Mouse (Mus musculus): ENCODE data around the gene Trabd. TPM values are rescaled to one million over a fixed set of nuclear protein-coding genes. Genes with fewer than 3 reads are reported as not detected.

Trabd gene
- polyA plus RNA-seq, 1 experiment from 2014 or later, result 44.4 TPM

DNA sequence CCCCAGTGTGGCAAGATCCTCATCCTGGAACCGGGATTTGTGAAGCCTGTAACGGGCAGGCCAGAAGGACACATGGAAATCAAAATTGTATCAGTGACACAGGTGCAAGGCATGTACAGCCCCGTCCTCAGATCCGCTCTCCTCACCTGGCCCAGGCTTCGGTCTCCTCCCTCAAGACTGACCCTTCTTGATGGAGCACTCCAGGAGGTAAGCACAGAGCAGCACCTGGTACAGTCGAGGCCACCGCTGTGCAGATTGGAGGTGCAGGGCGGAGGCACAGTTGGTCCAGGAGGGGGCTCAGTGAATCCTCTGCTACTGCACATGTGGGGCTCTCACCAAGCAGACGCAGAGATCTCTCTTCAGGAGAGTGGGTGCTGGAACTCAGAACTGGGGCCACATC, 50.4 kb downstream of the Trabd start:
- Histone ChIP-seq H3K27me3 (replicated peaks; ENCODE audit: control insufficient read depth, insufficient read depth, low read length) (no peaks in the 10 kb centered on the region), H3K27ac (ENCODE audit: low read depth) (no peak overlapping the region), H3K9ac (ENCODE audit: low read length) (no peak overlapping the region), H3K4me3 (ENCODE audit: low read depth, low read length) (no peak overlapping the region), H3K4me2 (ENCODE audit: low read length) (no peak overlapping the region), H3K4me1 (replicated peaks; ENCODE audit: control insufficient read depth, insufficient read depth, low read length) (peaks cover 31% of the 10 kb centered on the region), H3K36me3 (ENCODE audit: control insufficient read depth, insufficient read depth, low read length) (peaks cover 11% of the 10 kb centered on the region; the same call in 1 of the 2 replicates), H3K9me3 (ENCODE audit: control insufficient read depth, low read length) (no peaks in the 10 kb centered on the region)
- ATAC-seq (replicated peaks; ENCODE audit: low FRiP score, low TSS enrichment, low read depth) (no peak), DNase-seq (ENCODE audit: low spot score) (no peak)
- WGBS, result 93% methylated on average over 9 of the region's 9 CpGs

DNA sequence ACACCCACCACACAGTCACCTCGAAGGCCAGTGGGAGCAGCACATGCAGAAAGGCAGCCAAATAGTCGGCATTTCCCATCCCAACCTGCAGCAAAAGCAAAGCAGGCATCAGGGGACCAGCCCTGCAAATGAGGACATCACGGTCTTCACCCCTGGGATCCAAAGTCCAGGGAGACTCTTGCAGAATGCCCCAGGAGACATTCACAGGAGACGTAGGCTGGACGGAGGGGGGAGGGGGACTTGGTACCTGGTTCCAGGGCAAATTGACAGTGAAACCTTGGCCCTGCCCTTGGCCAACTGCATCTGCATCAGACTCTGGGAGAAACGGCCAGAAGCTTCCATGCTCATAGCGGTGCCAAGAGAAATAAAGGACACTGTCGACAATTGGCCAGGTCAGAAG, 51.7 kb downstream of the Trabd start:
- Histone ChIP-seq H3K4me3 (ENCODE audit: low read depth, low read length) (no peak overlapping the region), H3K4me2 (ENCODE audit: low read length) (no peak overlapping the region), H3K9me3 (ENCODE audit: control insufficient read depth, low read length) (no peaks in the 10 kb centered on the region), H3K27ac (ENCODE audit: low read depth) (no peak overlapping the region), H3K27me3 (replicated peaks; ENCODE audit: control insufficient read depth, insufficient read depth, low read length) (no peaks in the 10 kb centered on the region), H3K36me3 (ENCODE audit: control insufficient read depth, insufficient read depth, low read length) (0 out of 2 replicates have a peak, but pooled peaks cover 11% of the 10 kb centered on the region), H3K9ac (ENCODE audit: low read length) (no peak overlapping the region), H3K4me1 (replicated peaks; ENCODE audit: control insufficient read depth, insufficient read depth, low read length) (peaks cover 22% of the 10 kb centered on the region)
- WGBS, result 87% methylated on average over 8 of the region's 8 CpGs
- DNase-seq (ENCODE audit: low spot score) (no peak), ATAC-seq (replicated peaks; ENCODE audit: low FRiP score, low TSS enrichment, low read depth) (no peak)

DNA sequence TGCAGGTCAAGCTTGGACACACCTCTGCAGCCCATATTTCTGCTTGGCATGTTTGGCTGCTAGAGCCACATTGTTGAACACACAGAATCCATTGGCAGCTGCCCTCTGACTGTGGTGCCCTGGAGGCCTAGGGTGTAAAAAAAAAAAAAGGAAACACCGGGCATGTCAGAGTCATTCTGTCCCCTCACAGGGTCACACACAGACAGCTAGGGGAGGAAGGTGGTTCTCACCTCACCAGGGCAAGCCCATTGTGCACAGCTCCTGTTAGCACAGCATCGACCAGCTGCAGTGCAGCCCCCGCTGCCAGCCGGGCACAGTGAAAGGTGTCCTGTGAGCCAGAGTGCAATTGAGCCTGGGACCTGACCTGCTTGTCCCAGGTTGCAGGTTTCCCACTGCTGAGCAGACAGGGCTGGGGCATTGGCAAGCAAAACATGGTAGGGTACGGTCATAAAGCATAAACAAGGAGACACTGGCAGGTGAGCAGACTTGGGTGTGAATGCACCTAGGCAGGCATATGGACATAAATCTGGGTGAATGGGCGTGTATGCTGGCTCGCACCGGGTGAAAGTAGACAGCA, 52.5 kb downstream of the Trabd start:
- 0 out of 2 replicates have a peak, but pooled peaks cover 11% of the 10 kb centered on the region for H3K36me3 ChIP-seq (ENCODE audit: control insufficient read depth, insufficient read depth, low read length)
- ATAC-seq (replicated peaks; ENCODE audit: low FRiP score, low TSS enrichment, low read depth), result no peak
- no peak overlapping the region for H3K27ac ChIP-seq (ENCODE audit: low read depth)
- DNase-seq (ENCODE audit: low spot score), result no peak
- H3K4me2 ChIP-seq (ENCODE audit: low read length), result peak overlapping the region; percentile 82
- H3K4me1 ChIP-seq (replicated peaks; ENCODE audit: control insufficient read depth, insufficient read depth, low read length), result peaks cover 16% of the 10 kb centered on the region
- H3K27me3 ChIP-seq (replicated peaks; ENCODE audit: control insufficient read depth, insufficient read depth, low read length), result no peaks in the 10 kb centered on the region
- WGBS, result 83% methylated on average over 8 of the region's 8 CpGs
- H3K4me3 ChIP-seq (ENCODE audit: low read depth, low read length), result 0 out of 2 replicates have a peak overlapping the region, but pooled peaks have one; percentile 71
- H3K9ac ChIP-seq (ENCODE audit: low read length), result no peak overlapping the region
- no peaks in the 10 kb centered on the region for H3K9me3 ChIP-seq (ENCODE audit: control insufficient read depth, low read length)

DNA sequence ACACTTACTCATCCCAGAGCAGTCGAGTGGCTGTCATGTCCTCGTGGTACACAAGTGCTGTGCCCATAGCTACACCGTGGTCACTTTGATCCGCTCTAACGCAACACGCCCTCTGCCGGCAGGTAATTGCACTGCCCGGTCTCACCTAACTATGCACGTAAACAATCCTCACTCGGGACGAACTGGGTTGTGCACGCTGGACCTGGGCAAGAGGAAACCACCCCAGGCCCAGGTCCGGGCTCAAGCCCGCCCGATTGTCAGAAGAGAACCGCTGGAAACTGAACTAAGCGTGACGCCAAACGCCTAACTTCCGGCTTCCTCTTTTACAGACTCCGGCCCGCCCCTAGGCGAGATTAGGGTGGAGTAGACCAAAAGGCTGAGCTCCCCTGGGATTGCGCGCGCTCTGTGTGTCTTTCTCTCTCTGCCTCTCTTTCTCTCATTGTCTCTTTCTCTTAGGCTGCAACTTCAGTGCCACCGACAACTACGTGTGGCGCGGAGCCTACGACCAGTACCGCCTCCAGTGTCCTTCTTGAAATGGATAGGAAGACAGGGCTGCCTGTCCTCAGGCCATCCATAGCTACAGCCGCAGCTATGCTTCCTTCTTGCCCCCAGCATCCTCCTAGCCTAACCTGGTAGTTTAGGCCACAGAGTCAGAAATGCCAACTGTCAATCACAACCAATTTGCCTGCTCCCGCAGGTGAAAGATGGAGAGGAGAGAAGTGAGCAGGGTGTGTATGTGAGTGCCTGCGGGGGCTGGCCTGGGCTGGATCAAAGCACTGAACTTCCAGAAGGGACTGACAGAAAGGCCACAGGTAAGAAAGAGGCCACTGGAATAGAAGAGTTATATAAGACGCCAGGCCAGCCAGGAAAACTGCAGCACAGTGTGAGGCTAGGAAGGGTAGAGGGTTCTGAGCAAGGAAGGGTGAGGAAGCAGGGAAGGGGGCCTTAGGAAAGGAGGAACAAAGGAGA, 53.7 kb downstream of the Trabd start, which contains the start of gene Hdac10:
TSS of gene Hdac10 (minus strand) at position 319 of the 969 bp plus-strand sequence.
- peak within 1 kb of the TSS; percentile 47; the same call in 1 of the 2 replicates for H3K27ac ChIP-seq (ENCODE audit: low read depth)
- ATAC-seq (replicated peaks; ENCODE audit: low FRiP score, low TSS enrichment, low read depth) (peak; percentile 87), DNase-seq (ENCODE audit: low spot score) (peak; percentile 95)
- 2% methylated on average over 36 of the region's 36 CpGs for WGBS
- peak within 1 kb of the TSS; percentile 82 for H3K4me2 ChIP-seq (ENCODE audit: low read length)
- H3K4me1 ChIP-seq (replicated peaks; ENCODE audit: control insufficient read depth, insufficient read depth, low read length), result peaks cover 12% of the 10 kb centered on the region
- 0 out of 2 replicates have a peak, but pooled peaks cover 11% of the 10 kb centered on the region for H3K36me3 ChIP-seq (ENCODE audit: control insufficient read depth, insufficient read depth, low read length)
- H3K9ac ChIP-seq (ENCODE audit: low read length), result peak within 1 kb of the TSS; percentile 57
- H3K9me3 ChIP-seq (ENCODE audit: control insufficient read depth, low read length), result no peaks in the 10 kb centered on the region
- H3K4me3 ChIP-seq (ENCODE audit: low read depth, low read length), result peak within 1 kb of the TSS; percentile 71
- no peaks in the 10 kb centered on the region for H3K27me3 ChIP-seq (replicated peaks; ENCODE audit: control insufficient read depth, insufficient read depth, low read length)

DNA sequence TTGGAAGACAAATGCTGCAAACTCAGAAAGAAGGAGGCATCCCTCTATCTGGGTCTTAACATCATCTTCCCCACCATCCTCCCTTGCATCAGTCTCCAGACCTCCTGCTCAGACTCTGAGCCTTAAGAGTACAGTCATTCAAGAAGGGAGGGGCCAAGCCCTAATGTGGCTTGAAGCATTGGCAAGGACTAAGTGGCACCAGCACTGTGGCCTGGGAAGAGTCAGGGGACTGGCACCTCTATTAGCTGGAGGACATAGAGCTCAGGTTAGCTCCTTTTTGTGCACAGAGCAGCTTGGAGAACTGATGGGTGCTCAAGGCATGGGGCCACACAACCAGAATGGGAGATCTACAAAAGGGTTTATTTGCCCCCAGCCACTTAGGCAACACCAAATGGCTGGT, 55.3 kb downstream of the Trabd start:
- Histone ChIP-seq H3K9me3 (ENCODE audit: control insufficient read depth, low read length) (no peaks in the 10 kb centered on the region), H3K4me1 (replicated peaks; ENCODE audit: control insufficient read depth, insufficient read depth, low read length) (peaks cover 8% of the 10 kb centered on the region), H3K27ac (ENCODE audit: low read depth) (no peak overlapping the region), H3K4me2 (ENCODE audit: low read length) (no peak overlapping the region), H3K27me3 (replicated peaks; ENCODE audit: control insufficient read depth, insufficient read depth, low read length) (no peaks in the 10 kb centered on the region), H3K36me3 (ENCODE audit: control insufficient read depth, insufficient read depth, low read length) (0 out of 2 replicates have a peak, but pooled peaks cover 7% of the 10 kb centered on the region), H3K4me3 (ENCODE audit: low read depth, low read length) (no peak overlapping the region), H3K9ac (ENCODE audit: low read length) (no peak overlapping the region)
- ATAC-seq (replicated peaks; ENCODE audit: low FRiP score, low TSS enrichment, low read depth) (no peak), DNase-seq (ENCODE audit: low spot score) (no peak)

DNA sequence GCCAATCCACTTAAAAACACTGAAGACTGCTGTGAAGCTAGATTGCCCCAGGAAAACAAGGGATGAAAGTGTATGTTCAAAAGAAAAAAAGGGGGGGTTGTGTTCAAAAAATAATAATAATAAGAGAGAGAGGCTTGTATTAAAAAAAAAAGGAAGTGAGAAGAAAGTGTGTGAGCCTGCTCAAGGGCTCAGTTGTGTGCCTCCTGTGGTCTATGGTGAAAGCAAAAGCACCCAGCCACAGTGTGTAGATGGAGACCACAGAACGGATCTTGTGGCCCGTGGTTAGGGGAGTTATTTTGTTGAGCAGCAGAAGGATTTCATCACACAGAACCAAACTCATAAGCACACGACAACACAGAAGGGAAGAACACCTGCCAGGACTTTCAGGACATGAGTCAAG, 56.4 kb downstream of the Trabd start:
- peaks cover 8% of the 10 kb centered on the region for H3K4me1 ChIP-seq (replicated peaks; ENCODE audit: control insufficient read depth, insufficient read depth, low read length)
- no peak for DNase-seq (ENCODE audit: low spot score)
- no peaks in the 10 kb centered on the region for H3K36me3 ChIP-seq (ENCODE audit: control insufficient read depth, insufficient read depth, low read length)
- no peak for ATAC-seq (replicated peaks; ENCODE audit: low FRiP score, low TSS enrichment, low read depth)
- WGBS, result 93% methylated on average over 3 of the region's 3 CpGs
- no peak overlapping the region for H3K9ac ChIP-seq (ENCODE audit: low read length)
- no peak overlapping the region for H3K4me3 ChIP-seq (ENCODE audit: low read depth, low read length)
- no peaks in the 10 kb centered on the region for H3K9me3 ChIP-seq (ENCODE audit: control insufficient read depth, low read length)
- no peaks in the 10 kb centered on the region for H3K27me3 ChIP-seq (replicated peaks; ENCODE audit: control insufficient read depth, insufficient read depth, low read length)
- no peak overlapping the region for H3K27ac ChIP-seq (ENCODE audit: low read depth)
- H3K4me2 ChIP-seq (ENCODE audit: low read length), result no peak overlapping the region

Other genes with a start within 250 kb of the Trabd start
- gene Pim3, start 212.9 kb upstream of the Trabd start, polyA plus RNA-seq (2014; fragmentation: Nextera tagmentation; extraction: Ambion mirVana), result 40.1 and 51.7 TPM in 2 replicates
- gene Ttll8, start 120.7 kb upstream of the Trabd start, polyA plus RNA-seq (2014; fragmentation: Nextera tagmentation; extraction: Ambion mirVana), result not detected in 2 replicates
- gene Mlc1, start 96.1 kb upstream of the Trabd start, polyA plus RNA-seq (2014; fragmentation: Nextera tagmentation; extraction: Ambion mirVana), result not detected in 2 replicates
- gene Mov10l1, start 92.2 kb upstream of the Trabd start, polyA plus RNA-seq (2014; fragmentation: Nextera tagmentation; extraction: Ambion mirVana), result not detected in 2 replicates
- 0.23 and 0.71 TPM in 2 replicates for gene Panx2, start 15.4 kb upstream of the Trabd start, polyA plus RNA-seq (2014; fragmentation: Nextera tagmentation; extraction: Ambion mirVana)
- gene Selenoo, start 14.0 kb downstream of the Trabd start, polyA plus RNA-seq (2014; fragmentation: Nextera tagmentation; extraction: Ambion mirVana), result 19.4 and 20.8 TPM in 2 replicates
- 16.0 and 16.5 TPM in 2 replicates for gene Tubgcp6, start 48.0 kb downstream of the Trabd start, polyA plus RNA-seq (2014; fragmentation: Nextera tagmentation; extraction: Ambion mirVana)
- 18.3 and 20.3 TPM in 2 replicates for gene Hdac10, start 53.6 kb downstream of the Trabd start, polyA plus RNA-seq (2014; fragmentation: Nextera tagmentation; extraction: Ambion mirVana)
- 4.5 and 5.1 TPM in 2 replicates for gene Mapk12, start 65.6 kb downstream of the Trabd start, polyA plus RNA-seq (2014; fragmentation: Nextera tagmentation; extraction: Ambion mirVana)
- 7.4 and 7.8 TPM in 2 replicates for gene Mapk11, start 74.5 kb downstream of the Trabd start, polyA plus RNA-seq (2014; fragmentation: Nextera tagmentation; extraction: Ambion mirVana)
- 149 and 150 TPM in 2 replicates for gene Plxnb2, start 105.7 kb downstream of the Trabd start, polyA plus RNA-seq (2014; fragmentation: Nextera tagmentation; extraction: Ambion mirVana)
- gene Dennd6b, start 121.4 kb downstream of the Trabd start, polyA plus RNA-seq (2014; fragmentation: Nextera tagmentation; extraction: Ambion mirVana), result 13.9 and 16.2 TPM in 2 replicates
- 26.9 and 29.6 TPM in 2 replicates for gene Ppp6r2, start 136.4 kb downstream of the Trabd start, polyA plus RNA-seq (2014; fragmentation: Nextera tagmentation; extraction: Ambion mirVana)
- gene Sbf1, start 240.2 kb downstream of the Trabd start, polyA plus RNA-seq (2014; fragmentation: Nextera tagmentation; extraction: Ambion mirVana), result 52.6 and 53.6 TPM in 2 replicates
- gene Adm2, start 247.6 kb downstream of the Trabd start, polyA plus RNA-seq (2014; fragmentation: Nextera tagmentation; extraction: Ambion mirVana), result 0.32 and 0.73 TPM in 2 replicates